Mouse (Mus musculus): ENCODE measurements at regions not wholly inside any gene's neighbourhood (a gene's known extent, or its start where the extent isn't known, plus 50 kb on each side); places are given as distances from the start of the nearest gene placed in this dataset.

DNA sequence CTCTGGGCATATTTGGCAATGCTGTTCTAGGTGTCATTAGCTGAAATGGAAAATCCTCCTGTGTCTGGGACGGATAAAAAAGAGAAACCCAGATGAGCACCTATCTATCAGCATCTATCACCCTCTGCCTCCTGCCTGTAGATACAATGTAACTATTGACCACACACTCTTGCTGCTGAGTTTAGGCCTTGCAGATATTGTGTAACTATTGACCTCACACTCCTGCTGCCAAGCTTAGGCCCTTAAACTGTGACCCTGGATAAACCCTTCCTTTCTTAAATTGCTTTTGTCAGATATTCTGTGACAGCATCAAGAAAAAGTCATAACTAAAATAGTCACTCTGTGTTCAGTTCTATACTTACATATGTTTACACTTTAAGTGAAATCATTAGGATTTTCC lies 81.9 kb upstream of the Nrp1 start:
- no peak for TF ChIP-seq POLR2A (IDR thresholded peaks at IDR 0.05; ENCODE audit: borderline replicate concordance, insufficient read depth, low read length)
- no peak for TF ChIP-seq CTCF (IDR thresholded peaks at IDR 0.05; ENCODE audit: borderline replicate concordance, insufficient read depth, low read depth, low read length)
